Mouse (Mus musculus) adrenal gland, adult 8-10 months (tissue): Measurements from ENCODE around the gene Aff2. TPM values are rescaled to one million over a fixed set of nuclear protein-coding genes. Genes with fewer than 3 reads are reported as not detected.

Experiments used
- DNase-seq: peaks from one replicate; pipeline ENCODE4 v3.0.0; 2022
- total RNA-seq, 4 experiments: library from RNA; stranded (reverse); gene quantifications; 2 replicates each; pipeline ENCODE4 v1.2.4; 2022

Aff2 gene
- 1 to 10 TPM; 1.8 to 2.4 (median 2.1) TPM for total RNA-seq

DNA sequence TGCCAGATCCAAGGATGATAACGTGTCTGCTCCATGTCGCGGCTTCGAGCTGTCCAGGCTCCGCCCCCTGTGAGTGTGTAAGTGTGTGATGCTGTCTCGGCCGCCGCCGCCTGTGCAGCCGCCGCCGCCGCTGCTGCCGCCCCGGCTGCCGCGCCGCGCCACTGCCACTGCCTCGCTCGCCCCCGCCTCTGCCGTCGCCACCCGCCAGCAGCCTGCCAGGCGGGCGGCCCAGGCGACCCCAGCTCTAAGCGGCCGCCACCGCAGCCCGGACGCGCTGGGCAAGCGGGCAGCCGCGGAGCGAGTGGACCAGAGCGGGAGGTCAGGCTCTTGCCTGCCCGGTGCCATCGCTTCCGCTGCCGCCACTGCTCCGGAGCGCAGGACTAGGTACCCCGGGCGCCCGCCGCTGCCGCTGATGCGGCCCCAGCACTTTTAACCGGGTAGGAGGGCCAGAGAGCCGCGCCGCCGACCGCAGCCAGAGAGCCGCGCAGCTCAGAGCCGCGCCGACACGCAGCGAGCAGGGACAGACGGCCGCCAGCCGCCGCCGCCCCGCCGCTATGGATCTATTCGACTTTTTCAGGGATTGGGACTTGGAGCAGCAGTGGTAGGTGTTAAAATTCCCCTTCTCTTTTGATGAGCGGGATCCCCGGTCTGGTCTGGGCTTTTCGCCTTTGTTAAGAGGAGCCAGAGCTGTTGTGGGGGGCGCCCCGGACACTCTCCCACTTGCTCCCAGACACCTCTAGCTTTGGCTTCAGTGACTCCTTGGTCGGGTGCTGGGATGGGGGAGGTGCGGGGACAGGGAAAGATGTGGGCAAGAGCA is at the start of gene Aff2:
TSS of gene Aff2 (plus strand) at position 57 of the 817 bp plus-strand sequence.
- DNase-seq = no peak

DNA sequence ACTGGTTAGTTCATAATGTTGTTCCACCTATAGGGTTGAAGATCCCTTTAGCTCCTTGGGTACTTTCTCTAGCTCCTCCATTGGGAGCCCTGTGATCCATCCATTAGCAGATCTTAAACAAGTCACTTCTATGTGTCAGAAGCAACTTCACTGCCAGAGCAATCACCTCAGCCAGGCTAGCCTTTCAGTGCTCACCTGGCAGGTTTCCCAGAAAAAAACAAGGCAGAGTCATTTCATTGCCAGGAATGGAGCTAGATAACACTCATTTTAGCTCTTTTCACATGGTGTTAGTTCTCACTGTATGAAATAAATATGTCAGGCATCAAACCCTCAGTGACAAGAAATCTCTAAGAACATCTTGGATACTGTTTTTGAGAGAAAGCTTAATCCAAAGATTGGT is 22.8 kb upstream of the Aff2 start:
- no peak for DNase-seq

DNA sequence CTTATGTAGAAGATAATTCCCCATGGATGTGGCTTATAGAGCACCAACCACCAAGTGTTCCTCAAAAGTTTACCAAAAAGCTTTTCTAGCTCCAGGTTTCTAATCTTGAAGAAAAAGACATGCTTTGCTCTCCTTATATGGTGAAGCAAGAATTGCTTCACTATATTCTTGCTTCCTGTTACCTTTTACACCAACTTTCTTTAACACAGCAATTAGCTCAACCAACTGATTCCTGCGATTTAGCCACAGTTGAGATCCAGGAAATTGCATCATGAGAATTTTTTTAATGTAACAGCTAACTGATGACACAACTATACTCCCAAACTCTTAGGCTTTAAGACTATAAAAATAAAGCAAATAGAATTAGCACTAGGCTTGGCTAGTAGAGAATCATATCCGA is 4.5 kb upstream of the Aff2 start:
- no peak for DNase-seq

DNA sequence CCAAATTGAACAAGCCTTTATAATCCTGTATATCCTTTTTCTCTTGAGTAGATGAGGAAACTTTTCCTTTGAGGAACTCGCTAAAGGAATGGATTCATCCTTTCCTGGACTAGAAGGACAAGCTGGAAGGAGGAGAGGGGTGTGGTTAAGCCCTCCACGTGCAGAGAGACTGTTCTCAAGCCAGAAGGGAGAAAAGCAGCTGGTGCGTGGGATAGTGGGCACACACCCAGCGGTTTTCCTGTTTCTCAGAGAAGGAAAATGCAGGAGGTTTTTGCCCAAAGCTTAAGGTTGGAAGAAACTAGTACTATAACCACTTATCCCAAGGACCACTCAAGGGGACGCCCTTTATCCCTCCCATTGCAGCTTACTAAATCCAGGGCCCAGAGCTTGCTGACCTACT is 734 bp upstream of the Aff2 start:
- no peak for DNase-seq

DNA sequence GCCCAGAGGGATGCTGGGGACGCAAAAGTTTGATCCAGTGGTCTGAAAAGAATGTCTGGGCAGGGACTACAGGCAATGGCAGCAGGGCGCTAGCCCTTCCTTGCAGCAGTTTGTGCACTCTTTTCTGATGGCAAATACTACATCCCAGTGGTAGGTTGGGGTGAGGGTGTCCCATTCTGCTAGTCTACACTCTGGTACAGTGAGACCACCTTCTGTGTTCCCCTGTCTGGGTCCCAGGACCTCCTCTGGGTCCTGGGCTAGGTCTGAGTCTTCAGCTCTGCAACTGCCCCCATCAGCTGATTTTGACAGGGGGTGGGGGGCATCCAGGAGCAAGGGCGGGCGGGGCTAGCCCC is 233 bp upstream of the Aff2 start:
- DNase-seq = no peak

DNA sequence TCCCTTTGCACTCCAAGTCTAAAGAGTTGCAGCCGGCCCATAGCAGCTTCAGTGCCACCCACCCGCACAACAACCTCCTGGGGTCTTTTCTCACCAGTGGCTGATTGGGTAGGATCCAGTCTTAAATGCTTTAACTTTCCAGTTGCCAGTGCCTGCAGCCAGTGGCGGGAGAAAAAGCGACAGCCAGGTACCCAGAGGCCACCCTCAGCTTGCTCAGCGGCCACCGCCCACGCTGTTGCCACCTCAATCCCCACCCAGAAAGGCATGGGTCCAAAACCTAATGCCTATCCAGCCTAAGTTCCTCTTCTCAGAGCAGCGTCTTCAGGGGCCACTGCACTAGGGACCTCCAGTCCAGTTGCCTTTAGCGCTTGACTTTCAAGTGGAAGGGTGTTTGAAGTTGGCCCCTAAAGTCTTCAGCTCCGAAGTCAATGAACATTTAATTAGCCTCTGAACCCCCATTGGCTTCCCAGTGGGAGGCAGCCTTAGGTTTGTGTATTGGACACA is 1.0 kb downstream of the Aff2 start:
- no peak for DNase-seq

DNA sequence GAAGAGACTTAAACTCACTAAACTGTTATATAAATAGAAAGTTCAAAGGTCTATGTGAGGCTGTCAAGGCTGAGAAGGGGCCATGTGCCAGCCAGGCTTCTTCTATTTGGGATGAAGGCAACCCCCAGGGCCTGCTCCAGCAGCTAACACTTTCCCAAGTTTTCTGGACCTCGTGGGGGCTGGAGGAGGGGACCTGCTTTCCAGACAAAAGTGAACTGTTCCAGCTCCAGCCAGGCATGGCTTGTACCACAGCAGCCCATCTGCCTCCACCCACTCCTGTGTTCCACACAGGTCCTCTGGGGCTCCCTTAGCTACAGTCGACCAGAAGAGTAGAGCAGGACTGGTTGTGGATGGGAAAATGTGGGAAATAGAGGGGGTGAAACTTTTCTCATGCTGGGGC is 4.1 kb downstream of the Aff2 start:
- DNase-seq = no peak

DNA sequence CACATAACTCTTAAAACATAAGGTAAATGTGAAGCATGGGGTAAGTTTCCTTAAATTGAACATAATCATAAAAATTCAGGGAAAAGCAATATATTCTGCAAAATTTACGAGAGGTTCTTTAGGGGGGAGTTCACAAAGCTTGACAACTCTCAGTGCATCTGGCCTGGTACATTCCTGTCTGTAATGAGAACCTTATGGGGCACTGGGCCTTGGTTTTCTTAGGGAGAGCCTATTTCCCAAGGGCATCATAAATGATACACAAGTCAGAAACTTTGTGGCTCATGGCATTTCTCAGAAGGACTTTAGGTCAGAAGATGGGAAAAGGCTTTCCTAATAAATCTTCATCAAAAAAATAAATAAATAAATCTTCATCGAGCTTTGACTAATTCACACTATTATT is 13.2 kb downstream of the Aff2 start:
- no peak for DNase-seq

DNA sequence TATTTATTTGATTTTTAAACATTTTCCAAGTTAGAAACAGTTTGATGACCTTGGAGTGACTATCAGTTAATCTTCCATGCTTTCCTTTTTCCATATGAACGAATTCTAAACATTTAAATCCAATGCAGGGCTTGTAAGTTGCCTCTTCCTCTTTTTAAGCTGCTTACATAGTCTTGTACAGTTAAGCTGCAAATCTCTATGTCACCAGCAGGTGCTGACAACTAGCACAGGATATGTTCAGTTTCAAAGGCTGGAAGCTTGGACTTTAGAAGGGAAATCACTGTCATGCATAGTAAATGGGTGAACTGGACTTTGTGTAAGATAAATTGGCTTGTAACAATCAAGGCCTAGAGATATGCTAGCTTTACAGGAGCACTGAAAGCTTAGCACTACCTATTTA is 29.6 kb downstream of the Aff2 start:
- DNase-seq = no peak

DNA sequence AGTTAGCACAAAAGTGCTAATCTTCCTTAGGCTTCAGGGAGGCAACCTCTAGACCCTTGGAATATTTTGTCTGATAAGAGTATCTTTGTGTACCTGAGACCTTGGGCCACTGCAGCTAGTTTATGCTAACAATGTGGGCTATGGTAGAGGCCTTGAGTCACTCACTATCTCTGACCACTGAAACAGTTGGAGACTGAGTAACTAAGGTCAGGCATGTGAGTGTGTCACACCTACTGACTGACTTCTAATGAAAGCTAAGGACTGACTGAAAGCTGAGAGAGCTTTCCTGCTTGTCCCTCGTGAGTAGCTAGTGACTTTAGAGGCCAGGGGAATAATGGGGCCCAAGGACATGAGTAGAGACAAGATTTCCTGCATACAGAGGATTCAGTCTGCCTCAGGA is 54.9 kb downstream of the Aff2 start:
- DNase-seq = no peak

DNA sequence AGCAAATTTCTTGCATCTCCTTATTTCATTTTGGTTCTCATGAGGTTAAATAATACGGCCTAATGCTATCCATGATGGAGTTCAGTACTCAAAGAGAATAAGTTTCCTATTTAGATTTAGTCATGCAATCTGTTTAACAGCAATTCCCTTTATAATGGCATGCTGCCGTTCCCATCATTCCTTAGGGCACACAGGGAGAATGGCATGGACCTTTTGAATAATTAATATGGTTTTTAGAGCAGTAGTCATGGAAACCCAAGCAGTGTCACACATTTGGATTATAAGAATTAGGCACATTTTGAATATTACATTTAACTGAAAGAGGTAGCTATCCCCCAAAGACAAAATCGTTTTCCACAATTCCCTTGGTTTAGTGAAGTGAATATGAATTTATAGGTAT is 78.3 kb downstream of the Aff2 start:
- DNase-seq = no peak

DNA sequence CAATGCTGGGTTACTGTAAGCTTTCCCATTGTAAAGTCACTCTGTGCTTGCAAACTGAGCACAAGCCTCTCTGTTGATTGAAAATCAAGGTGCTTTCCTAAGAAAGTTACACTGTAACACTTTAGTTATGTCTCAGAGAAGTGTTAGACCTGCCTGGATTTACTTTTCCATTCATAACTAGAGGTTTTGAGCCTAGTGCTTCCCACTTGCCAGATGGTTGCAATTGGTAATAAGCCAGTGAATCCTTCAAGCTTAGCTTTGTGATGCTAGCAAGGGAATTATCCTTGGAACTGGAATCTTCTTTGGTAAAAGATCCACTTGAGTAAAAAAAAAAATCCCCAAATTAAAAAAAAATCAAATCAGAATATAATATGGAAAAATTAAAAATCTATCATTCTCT is 81.8 kb downstream of the Aff2 start:
- DNase-seq = no peak

DNA sequence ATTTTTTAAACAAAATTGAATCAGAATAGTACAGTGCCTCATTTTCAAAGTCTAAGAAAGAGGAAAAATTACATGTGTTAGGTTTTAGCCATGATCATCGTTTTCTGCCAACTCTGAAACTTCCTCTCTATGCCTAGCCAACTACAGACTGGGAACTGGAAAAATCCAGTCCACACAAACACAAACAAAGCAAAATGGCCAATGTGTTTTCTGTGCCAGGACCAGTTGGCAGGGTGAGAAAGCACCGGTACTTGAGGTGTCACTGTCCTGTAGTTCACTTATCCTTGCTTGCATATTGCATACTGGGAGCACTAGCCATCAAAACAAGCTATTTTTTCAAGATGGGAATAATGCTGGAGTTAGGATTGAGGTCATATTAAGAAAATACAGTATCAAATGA is 100.8 kb downstream of the Aff2 start:
- no peak for DNase-seq

DNA sequence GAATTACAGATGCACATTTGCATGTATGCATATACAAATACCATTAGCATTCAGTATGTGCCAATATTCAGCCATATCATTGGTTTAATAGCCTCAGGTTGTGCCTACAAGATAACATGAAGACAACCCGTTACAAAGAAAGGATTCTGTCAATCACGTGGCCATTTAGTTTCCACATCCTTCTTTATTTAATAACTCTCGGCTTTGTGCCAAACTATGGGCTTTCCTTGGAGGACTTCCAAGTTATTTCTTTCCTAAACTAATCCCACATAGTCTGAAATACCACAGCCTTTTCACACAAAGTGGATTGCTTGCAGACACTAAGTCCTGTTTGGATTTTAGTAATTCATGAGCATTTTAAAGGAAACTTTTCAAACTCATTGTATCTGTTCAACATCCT is 142.0 kb downstream of the Aff2 start:
- DNase-seq = no peak

DNA sequence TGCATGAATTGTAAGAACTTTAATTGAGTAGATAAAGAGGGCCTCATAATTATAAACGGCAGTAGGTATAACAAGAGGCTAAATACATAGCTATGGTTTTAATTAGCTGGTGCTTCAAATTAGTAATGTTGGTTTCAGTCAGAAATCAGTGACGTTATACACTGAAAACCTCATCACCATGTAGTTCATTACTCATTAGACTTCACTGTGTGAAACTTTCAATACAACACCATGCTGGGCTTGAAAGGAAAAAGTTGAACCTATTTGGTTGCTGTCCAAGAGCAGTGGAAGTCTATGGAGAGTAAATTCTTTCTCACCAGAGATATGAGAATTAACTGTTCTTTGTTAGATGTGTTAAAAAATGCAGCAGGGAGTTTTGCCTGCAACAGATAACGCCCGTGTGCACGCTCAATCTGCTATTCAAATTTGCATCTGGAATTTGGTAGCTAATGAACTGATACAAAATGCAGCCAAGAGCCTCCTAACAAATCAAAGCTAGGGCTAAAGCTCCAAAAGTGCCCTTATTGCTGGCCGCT is 158.0 kb downstream of the Aff2 start:
- DNase-seq = no peak

DNA sequence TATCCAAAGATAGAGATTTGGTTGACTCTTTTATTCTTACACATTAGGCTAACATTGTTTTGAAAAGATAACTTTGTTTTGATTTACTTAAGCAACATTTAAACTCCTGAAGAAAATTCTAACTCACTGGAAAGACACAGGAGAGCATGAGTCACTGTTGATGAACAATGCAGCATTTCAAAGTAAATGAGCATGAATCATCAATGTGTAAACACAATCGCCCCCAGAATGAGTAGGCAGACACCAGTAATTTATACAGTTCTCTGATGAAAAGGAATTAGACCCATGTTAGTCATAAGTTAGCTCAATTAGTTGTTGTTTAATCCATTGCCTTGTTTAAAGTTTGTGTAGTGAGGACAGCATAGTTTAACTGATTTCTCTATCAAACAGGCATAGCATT is 180.7 kb downstream of the Aff2 start:
- DNase-seq = no peak

DNA sequence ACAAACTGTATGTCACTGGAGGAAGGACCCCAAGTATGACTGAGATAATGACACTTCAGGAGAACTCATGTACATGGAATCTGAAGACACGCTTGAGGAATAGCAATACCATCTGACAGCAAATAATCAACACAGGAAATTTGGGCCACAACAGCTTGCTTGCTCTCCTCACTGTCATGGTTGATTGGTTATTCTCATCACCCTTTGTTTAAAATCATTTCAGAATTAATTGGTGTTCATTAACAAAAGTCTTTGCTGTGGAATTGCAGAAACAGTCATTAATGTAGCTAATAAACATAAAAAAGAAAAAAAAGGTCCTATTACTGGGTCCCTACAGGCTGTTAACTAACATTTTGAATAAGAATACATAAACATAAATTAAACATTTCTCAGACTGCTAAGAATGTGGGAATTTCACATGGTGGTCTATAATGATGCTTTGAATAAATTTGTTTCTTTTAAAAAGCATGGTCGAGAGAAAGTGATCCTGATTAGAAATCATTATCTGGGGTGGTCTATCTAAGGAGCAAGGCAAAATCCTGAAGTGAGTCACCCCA is 219.9 kb downstream of the Aff2 start:
- no peak for DNase-seq

DNA sequence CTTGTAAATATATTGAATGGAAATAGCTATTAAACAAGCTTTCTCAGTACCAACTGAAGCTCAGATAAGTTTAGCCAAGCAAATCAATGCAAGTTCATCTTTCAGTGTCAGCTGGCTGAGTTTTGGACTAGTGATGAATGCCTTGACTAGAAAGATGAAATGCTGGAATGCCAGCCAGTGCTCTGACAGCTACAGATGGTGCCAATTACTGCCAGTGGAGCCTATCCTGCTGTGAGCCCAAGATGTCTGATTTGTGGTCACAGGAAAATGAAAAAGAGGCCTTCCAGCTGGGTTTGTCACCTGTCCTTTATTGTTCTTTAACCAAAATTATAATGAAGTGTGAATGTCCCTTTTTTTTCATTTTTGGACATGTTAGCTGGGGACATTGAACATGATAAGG is 248.7 kb downstream of the Aff2 start:
- DNase-seq = no peak

DNA sequence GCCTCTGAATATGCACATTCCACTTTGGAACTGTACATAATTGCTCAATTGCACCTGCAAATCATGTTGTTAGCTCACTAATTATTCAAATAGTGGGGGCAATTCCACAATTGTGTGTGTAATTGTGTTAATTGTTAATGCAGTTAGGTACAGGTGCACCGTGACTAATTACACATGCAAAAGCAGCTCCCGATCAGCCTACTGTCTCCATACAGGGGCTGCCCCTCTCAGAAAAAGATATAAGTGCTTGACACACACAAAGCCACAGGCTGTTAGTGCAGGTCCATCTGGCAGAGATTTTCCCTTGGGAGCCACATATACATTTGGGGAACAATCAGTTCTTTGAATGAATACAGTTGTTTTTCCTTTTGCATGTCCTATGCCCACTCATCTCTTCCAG is 302.9 kb downstream of the Aff2 start:
- no peak for DNase-seq

DNA sequence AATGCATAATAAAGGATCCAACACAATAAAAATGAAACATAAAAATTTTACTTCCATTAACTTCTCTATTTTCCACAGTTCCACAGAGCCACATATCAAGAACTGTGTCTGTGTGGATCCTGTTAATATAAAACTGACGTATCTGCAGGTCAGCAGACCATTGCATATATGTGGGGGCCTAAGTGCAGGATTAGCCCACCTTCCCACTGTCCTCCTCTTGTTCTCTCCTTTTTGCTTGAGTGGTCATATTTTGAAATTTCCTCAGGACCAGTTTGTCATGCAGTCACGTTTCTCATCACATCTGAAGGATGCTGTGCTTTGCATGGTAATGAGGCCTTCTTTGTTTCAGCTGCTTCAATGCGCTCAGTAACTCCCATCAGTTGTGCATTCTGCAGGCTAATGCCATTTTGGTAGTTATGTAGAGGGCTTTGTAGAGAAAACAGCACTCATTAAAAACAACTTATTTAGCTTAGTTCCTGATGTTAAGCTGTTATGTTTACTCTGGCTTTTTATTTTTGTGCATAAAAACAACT is 306.1 kb downstream of the Aff2 start:
- no peak for DNase-seq

DNA sequence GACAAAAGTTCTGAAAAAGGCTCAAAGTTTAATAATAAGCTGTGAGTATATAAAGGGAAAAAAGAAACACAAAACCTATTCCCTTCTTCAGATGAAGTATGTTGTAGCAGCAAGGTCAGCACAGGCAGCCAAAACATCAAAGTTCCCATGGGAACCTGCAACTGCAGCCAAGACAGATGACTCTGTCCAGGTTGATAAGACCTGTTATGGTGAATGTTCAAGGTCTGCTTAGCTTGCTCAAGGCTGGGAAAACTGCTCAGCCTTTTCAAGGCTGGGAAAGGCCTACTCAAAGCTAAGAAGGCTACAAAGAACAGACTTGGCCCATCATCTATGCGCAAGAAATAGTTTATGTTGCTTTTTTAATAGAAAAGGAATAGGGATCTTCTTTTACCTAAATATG is 315.6 kb downstream of the Aff2 start:
- DNase-seq = peak; percentile 41

DNA sequence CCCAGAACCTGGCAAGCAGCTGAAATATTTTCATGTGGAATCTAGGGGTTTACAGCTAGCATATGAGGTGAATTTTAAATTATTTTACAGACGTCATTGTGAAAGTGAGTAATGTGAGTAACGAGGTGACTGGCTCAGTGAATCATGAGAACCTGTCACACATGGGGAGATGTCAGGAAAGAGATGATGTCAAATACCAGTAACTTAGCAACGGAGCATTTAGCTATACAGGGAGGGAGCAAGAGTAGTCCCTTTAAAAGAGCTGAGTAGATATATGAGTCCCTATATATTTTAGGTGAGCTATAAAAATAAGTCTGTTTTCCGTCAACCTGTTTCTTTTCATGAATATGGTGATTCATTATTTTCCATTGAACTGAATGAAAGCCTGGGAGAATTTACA is 338.7 kb downstream of the Aff2 start:
- DNase-seq = no peak

DNA sequence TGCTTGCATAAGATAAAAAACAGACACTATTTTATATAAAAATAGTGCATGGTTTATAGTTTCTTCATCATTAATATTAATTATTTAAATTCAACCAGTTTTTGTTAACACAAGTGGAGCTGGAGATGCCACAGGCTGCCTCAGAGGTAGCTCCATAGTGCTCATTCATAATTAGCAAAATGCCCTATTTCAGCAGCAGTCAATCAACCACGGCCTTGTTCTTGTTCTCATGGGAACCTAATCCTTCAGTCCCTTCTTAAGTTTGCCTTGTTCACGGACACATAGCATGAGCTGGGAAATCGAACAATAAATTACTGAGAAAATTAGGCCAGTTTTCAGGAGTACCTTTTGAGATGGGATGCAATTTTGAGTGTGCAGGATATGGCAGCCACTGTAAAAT is 378.9 kb downstream of the Aff2 start:
- DNase-seq = no peak

DNA sequence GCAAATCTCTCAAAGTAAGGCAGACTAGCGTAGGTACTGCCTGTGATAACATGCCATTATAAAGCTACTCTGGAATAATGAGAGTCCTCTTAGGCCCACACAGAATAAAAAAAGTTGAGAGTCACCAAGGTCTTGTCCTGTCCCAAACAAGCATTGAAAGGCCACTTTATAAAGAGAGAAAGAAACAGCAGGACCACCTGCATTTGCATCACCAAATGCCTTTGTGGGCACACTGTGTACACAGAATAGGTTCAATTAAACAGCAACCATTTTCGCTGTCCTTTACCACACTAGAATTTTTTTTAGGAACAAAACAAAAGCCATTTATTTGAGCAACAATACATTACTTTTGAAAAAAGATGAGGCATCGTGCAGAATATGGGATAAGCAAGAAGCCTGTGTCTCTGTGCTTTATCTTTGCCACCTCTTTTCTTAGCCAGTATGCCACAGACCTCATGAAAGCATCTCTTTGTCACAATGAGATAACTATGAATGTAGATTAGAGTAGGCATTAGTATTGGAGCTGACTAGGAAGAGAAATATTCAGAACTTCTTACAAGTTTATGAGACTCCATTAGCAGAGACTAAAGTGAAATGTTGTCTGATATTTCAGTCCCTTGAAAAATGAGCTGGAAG is 385.0 kb downstream of the Aff2 start:
- no peak for DNase-seq
